Mouse (Mus musculus): ENCODE results near the gene Spsb3. TPM values are rescaled to one million over a fixed set of nuclear protein-coding genes. Genes with fewer than 3 reads are reported as not detected.

Gene Spsb3
- polyA plus RNA-seq, 1 experiment from 2014 or later: 25.2 TPM

DNA sequence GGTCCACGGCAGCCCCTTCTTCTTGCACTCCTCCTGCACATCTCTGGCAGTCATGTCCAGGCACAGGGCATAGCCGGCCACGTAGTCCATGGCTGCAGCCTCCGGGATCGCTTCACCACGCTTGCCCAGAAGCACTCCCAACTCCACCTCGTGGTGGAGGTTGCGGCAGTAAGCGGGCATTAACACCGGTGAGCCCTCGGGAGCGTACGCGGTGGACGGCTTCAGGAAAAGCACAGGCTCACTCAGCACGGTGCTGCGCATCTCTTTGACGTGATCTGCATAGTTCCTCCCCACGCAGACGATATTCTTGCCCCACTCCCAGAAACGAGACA is 36.7 kb upstream of the Spsb3 start:
- ATAC-seq (replicated peaks; ENCODE audit: insufficient number of reproducible peaks, low FRiP score, low TSS enrichment): peak; percentile 57
- Histone ChIP-seq H3K4me3 (ENCODE audit: low read depth, low read length) (peak overlapping the region; percentile 57), H3K36me3 (ENCODE audit: control insufficient read depth, insufficient read depth, low read length) (0 out of 2 replicates have a peak, but pooled peaks cover 3% of the 10 kb centered on the region), H3K27me3 (ENCODE audit: control insufficient read depth, insufficient read depth, low read length) (peaks cover 7% of the 10 kb centered on the region; the same call in 1 of the 2 replicates), H3K27ac (ENCODE audit: low read depth, low read length) (peak overlapping the region; percentile 99), H3K9ac (ENCODE audit: low read depth, low read length) (peak overlapping the region; percentile 80), H3K4me1 (ENCODE audit: control insufficient read depth, insufficient read depth, low read length) (peaks cover 10% of the 10 kb centered on the region; the same call in 1 of the 2 replicates), H3K9me3 (replicated peaks; ENCODE audit: control insufficient read depth, low read length) (no peaks in the 10 kb centered on the region), H3K4me2 (peak overlapping the region; percentile 85)
- WGBS (ENCODE audit: insufficient replicate concordance): under 1% methylated on average over 21 of the region's 21 CpGs

DNA sequence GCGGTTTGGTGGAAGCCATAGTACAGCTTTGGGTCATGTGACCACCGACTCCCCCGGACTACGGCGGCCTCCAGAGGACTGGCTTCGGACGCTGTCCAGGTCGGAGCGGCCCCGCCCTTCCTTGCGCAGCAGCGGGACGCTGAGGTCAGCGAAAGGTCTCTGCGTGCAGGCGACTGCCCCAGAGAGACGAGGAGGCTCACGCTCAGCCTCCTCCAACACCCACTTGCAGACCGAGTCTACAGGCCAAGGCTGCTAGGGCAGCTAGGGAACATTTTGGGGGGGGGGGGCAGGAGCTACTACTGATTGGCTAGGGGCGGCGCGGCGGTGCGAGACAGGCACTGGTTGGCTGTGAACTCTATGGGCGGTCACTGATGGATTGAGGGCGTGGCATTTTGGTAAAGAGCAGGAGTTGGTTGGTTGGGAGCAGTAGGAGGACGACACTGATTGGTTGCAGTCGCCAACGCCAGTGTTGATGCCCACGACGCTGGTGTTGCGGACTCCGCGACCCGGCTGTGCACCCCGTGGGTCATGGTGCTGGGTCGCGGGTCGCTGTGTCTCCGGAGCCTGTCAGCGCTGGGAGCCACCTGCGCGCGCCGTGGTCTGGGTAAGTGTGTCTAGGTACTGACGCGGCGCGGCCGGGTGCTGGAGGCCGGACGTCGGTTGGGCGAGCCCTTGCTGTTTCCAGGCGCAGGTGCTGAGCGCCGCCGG is 36.2 kb upstream of the Spsb3 start, which contains the start of gene Fahd1:
TSS of gene Fahd1 (minus strand) at position 300 of the 708 bp plus-strand sequence.
- peak; percentile 98 for ATAC-seq (replicated peaks; ENCODE audit: insufficient number of reproducible peaks, low FRiP score, low TSS enrichment)
- peak within 1 kb of the TSS; percentile 99 for H3K27ac ChIP-seq (ENCODE audit: low read depth, low read length)
- peak within 1 kb of the TSS; percentile 80 for H3K9ac ChIP-seq (ENCODE audit: low read depth, low read length)
- 0 out of 2 replicates have a peak, but pooled peaks cover 3% of the 10 kb centered on the region for H3K36me3 ChIP-seq (ENCODE audit: control insufficient read depth, insufficient read depth, low read length)
- no peaks in the 10 kb centered on the region for H3K9me3 ChIP-seq (replicated peaks; ENCODE audit: control insufficient read depth, low read length)
- peaks cover 7% of the 10 kb centered on the region; the same call in 1 of the 2 replicates for H3K27me3 ChIP-seq (ENCODE audit: control insufficient read depth, insufficient read depth, low read length)
- WGBS (ENCODE audit: insufficient replicate concordance): under 1% methylated on average over 58 of the region's 58 CpGs
- H3K4me3 ChIP-seq (ENCODE audit: low read depth, low read length): peak within 1 kb of the TSS; percentile 57
- peaks cover 10% of the 10 kb centered on the region; the same call in 1 of the 2 replicates for H3K4me1 ChIP-seq (ENCODE audit: control insufficient read depth, insufficient read depth, low read length)
- H3K4me2 ChIP-seq: peak within 1 kb of the TSS; percentile 90

DNA sequence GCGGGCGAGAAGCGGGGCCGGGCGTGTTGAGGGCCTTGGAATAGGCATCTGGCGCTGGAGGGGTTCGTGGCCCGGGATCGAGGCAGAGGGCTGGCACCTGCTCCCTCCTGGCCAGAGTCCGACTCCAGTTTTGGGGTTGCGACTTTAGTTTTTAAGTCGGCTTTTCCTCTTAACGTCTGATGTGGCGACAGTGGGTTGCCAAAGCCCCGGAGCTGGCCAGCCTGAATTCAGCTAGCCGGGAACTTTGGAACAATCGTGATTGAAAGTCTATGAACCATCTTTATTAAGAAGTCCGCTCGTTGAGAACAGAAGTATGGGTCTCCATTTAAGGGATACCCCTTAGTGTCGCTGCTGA is 35.7 kb upstream of the Spsb3 start:
- H3K4me3 ChIP-seq (ENCODE audit: low read depth, low read length): peak overlapping the region; percentile 57
- H3K4me1 ChIP-seq (ENCODE audit: control insufficient read depth, insufficient read depth, low read length): peaks cover 10% of the 10 kb centered on the region; the same call in 1 of the 2 replicates
- no peak for ATAC-seq (replicated peaks; ENCODE audit: insufficient number of reproducible peaks, low FRiP score, low TSS enrichment)
- no peak overlapping the region for H3K27ac ChIP-seq (ENCODE audit: low read depth, low read length)
- H3K27me3 ChIP-seq (ENCODE audit: control insufficient read depth, insufficient read depth, low read length): peaks cover 7% of the 10 kb centered on the region; the same call in 1 of the 2 replicates
- 1% methylated on average over 20 of the region's 20 CpGs for WGBS (ENCODE audit: insufficient replicate concordance)
- peak overlapping the region; percentile 29 for H3K9ac ChIP-seq (ENCODE audit: low read depth, low read length)
- no peaks in the 10 kb centered on the region for H3K9me3 ChIP-seq (replicated peaks; ENCODE audit: control insufficient read depth, low read length)
- peak overlapping the region; percentile 90 for H3K4me2 ChIP-seq
- 0 out of 2 replicates have a peak, but pooled peaks cover 3% of the 10 kb centered on the region for H3K36me3 ChIP-seq (ENCODE audit: control insufficient read depth, insufficient read depth, low read length)

DNA sequence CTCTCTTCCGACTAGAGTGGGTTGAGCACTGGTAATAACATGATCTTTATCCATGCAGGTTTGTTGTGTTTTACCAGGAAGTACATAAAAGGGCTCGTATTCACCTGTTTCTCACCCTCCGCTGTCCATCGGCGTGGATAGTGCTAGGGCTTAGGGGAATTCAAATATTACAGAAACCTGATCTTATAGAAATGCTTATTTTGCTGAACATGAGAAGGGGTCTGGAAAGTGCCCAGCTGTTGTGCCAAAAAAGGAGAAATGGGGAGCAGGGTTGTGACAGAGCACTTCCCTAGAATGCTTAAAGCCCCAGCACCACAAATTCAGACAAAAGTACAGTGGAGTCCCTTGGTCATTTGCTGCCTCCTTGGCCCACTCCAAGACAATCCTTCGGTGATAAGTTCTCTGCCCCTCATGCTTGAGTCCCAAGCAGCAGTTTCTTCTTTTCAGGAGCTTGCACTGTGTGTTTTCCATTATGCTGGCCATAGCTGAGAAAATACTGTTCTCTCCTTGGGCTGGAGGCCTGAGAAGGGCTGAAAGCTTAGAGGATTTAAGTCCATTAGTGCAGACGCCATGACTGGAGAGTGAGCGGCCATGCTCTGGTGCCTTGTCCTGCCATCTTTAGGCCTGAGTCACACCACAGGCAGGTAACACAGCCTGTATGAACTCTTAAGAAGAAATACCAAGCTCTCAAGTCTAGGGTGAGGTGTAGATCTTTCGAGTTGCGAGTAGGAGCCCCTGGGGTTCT is 34.9 kb upstream of the Spsb3 start:
- 80% methylated on average over 10 of the region's 10 CpGs for WGBS (ENCODE audit: insufficient replicate concordance)
- no peak overlapping the region for H3K9ac ChIP-seq (ENCODE audit: low read depth, low read length)
- peak overlapping the region; percentile 57 for H3K4me3 ChIP-seq (ENCODE audit: low read depth, low read length)

DNA sequence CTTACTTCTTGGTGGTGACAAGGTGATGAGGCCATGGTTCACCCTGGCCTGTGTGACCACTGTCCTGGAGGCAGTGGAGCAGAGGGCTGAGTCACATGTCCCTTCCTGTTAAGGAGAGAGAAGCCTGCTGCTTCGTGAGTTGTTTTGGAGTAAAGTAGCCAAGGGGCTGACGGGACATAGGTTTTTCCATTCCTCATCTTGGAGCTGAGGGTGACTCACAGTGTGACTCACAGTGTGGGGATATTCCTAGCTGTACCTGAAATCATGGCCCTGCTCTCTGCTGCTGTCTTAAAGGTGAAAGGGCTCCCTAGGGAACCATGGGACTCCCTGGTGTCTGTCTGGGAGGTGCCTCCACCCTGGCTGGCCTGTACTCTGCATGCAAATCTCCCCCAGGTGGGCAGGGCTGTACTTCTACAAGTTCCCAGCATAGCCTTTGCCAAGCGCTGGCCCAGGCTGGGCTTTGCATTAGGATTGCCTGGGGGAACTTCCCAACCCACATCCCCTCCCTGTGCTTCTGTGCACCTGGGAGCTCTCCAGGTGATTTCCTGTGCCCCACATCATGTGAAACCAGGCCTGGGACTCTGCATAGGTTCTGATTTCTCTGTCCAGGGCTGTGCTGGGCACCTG is 30.5 kb upstream of the Spsb3 start:
- Histone ChIP-seq H3K4me2 (no peak overlapping the region), H3K9ac (ENCODE audit: low read depth, low read length) (0 out of 2 replicates have a peak overlapping the region, but pooled peaks have one; percentile 39), H3K27me3 (ENCODE audit: control insufficient read depth, insufficient read depth, low read length) (peaks cover 7% of the 10 kb centered on the region; the same call in 1 of the 2 replicates), H3K9me3 (replicated peaks; ENCODE audit: control insufficient read depth, low read length) (no peaks in the 10 kb centered on the region), H3K36me3 (ENCODE audit: control insufficient read depth, insufficient read depth, low read length) (0 out of 2 replicates have a peak, but pooled peaks cover 3% of the 10 kb centered on the region), H3K4me3 (ENCODE audit: low read depth, low read length) (no peak overlapping the region), H3K27ac (ENCODE audit: low read depth, low read length) (no peak overlapping the region), H3K4me1 (ENCODE audit: control insufficient read depth, insufficient read depth, low read length) (peaks cover 6% of the 10 kb centered on the region; the same call in 1 of the 2 replicates)
- WGBS (ENCODE audit: insufficient replicate concordance): 67% methylated on average over 3 of the region's 3 CpGs
- no peak for ATAC-seq (replicated peaks; ENCODE audit: insufficient number of reproducible peaks, low FRiP score, low TSS enrichment)

More for the DNA sequence above, 34.9 kb upstream of the Spsb3 start:
- ATAC-seq (replicated peaks; ENCODE audit: insufficient number of reproducible peaks, low FRiP score, low TSS enrichment): no peak
- H3K4me1 ChIP-seq (ENCODE audit: control insufficient read depth, insufficient read depth, low read length): peaks cover 10% of the 10 kb centered on the region; the same call in 1 of the 2 replicates
- 0 out of 2 replicates have a peak, but pooled peaks cover 3% of the 10 kb centered on the region for H3K36me3 ChIP-seq (ENCODE audit: control insufficient read depth, insufficient read depth, low read length)
- peak overlapping the region; percentile 90 for H3K4me2 ChIP-seq
- H3K27me3 ChIP-seq (ENCODE audit: control insufficient read depth, insufficient read depth, low read length): peaks cover 7% of the 10 kb centered on the region; the same call in 1 of the 2 replicates
- no peaks in the 10 kb centered on the region for H3K9me3 ChIP-seq (replicated peaks; ENCODE audit: control insufficient read depth, low read length)
- no peak overlapping the region for H3K27ac ChIP-seq (ENCODE audit: low read depth, low read length)

DNA sequence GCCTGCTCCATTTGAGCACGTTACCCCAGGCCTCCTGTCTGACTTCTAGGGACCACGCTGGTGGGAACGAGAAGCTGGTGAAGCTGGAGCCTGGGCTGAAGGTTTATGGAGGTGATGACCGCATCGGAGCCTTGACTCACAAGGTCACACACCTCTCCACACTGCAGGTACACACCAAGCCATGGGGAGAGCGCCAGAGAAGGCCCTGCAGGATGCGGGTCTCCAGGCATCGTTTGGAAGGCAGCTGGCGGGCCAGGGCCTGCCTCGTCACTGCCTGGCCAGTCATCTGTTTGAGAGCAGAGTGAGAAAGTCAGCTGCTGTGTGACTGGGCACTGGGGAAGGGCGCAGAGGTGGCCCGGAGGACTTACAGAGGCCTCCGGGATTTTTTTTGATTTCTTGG is 29.9 kb upstream of the Spsb3 start:
- no peak for ATAC-seq (replicated peaks; ENCODE audit: insufficient number of reproducible peaks, low FRiP score, low TSS enrichment)
- Histone ChIP-seq H3K27ac (ENCODE audit: low read depth, low read length) (no peak overlapping the region), H3K27me3 (ENCODE audit: control insufficient read depth, insufficient read depth, low read length) (0 out of 2 replicates have a peak, but pooled peaks cover 3% of the 10 kb centered on the region), H3K36me3 (ENCODE audit: control insufficient read depth, insufficient read depth, low read length) (0 out of 2 replicates have a peak, but pooled peaks cover 3% of the 10 kb centered on the region), H3K4me3 (ENCODE audit: low read depth, low read length) (no peak overlapping the region), H3K4me2 (no peak overlapping the region), H3K9ac (ENCODE audit: low read depth, low read length) (no peak overlapping the region), H3K9me3 (replicated peaks; ENCODE audit: control insufficient read depth, low read length) (no peaks in the 10 kb centered on the region), H3K4me1 (ENCODE audit: control insufficient read depth, insufficient read depth, low read length) (no peaks in the 10 kb centered on the region)
- WGBS (ENCODE audit: insufficient replicate concordance): 81% methylated on average over 13 of the region's 13 CpGs

DNA sequence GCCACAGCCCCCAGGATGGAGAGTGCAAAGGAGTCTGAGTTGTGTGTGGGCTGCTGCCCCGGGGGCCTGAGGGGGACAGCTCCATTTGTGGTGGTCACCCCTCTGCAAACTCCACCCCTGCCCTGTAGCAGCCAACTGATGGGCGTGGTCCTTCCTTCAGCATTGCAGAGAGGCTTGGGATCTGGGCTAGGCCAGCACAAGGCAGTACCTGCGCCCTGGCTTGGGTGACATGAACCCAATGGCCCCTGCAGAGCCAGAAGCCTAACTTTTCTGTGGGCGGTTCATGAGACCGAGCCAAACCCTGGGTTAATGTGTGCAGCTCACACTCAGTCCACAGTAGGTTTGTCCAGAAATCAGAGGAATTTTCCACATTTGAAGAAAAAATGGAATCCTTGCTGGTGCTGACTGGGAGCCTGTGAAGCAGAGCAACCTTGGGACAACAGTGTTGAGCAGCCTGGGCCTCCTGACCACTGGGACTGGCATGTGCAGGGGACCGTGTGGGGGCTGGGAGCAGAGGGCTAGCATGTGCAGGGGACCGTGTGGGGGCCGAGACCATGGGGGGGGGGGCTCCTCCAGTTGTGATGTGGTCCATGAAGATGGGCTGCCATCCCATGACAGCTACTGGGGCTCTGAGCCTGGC is 28.5 kb upstream of the Spsb3 start:
- Histone ChIP-seq H3K27ac (ENCODE audit: low read depth, low read length) (no peak overlapping the region), H3K4me3 (ENCODE audit: low read depth, low read length) (no peak overlapping the region), H3K36me3 (ENCODE audit: control insufficient read depth, insufficient read depth, low read length) (0 out of 2 replicates have a peak, but pooled peaks cover 3% of the 10 kb centered on the region), H3K4me1 (ENCODE audit: control insufficient read depth, insufficient read depth, low read length) (no peaks in the 10 kb centered on the region), H3K9ac (ENCODE audit: low read depth, low read length) (no peak overlapping the region), H3K27me3 (ENCODE audit: control insufficient read depth, insufficient read depth, low read length) (no peaks in the 10 kb centered on the region), H3K9me3 (replicated peaks; ENCODE audit: control insufficient read depth, low read length) (no peaks in the 10 kb centered on the region), H3K4me2 (no peak overlapping the region)
- no peak for ATAC-seq (replicated peaks; ENCODE audit: insufficient number of reproducible peaks, low FRiP score, low TSS enrichment)
- 80% methylated on average over 8 of the region's 8 CpGs for WGBS (ENCODE audit: insufficient replicate concordance)

DNA sequence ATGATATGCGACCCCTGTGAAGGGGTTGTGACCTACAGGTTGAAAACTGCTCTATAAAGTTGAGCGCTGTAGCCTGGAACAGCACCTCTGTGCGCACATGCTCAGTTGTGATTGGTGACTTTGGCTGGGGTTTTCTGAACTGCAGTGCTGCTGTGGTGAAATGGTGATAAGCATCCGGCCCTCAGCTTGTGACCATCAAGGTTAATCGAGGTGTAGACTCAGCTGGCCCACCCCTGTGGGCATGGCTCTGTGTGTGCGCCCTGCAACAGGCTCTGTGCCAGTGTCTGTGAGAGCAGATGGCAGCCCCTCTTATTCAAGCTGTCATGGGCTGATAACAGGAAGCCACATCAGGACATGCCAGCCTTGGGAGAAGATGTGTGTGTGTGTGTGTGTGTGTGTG is 27.5 kb upstream of the Spsb3 start:
- no peak overlapping the region for H3K4me3 ChIP-seq (ENCODE audit: low read depth, low read length)
- H3K27me3 ChIP-seq (ENCODE audit: control insufficient read depth, insufficient read depth, low read length): no peaks in the 10 kb centered on the region
- H3K4me2 ChIP-seq: no peak overlapping the region
- no peak overlapping the region for H3K27ac ChIP-seq (ENCODE audit: low read depth, low read length)
- WGBS (ENCODE audit: insufficient replicate concordance): 86% methylated on average over 6 of the region's 6 CpGs
- no peak for ATAC-seq (replicated peaks; ENCODE audit: insufficient number of reproducible peaks, low FRiP score, low TSS enrichment)
- H3K4me1 ChIP-seq (ENCODE audit: control insufficient read depth, insufficient read depth, low read length): no peaks in the 10 kb centered on the region
- no peak overlapping the region for H3K9ac ChIP-seq (ENCODE audit: low read depth, low read length)
- no peaks in the 10 kb centered on the region for H3K36me3 ChIP-seq (ENCODE audit: control insufficient read depth, insufficient read depth, low read length)
- no peaks in the 10 kb centered on the region for H3K9me3 ChIP-seq (replicated peaks; ENCODE audit: control insufficient read depth, low read length)

Measured in heart, embryonic 11.5 days (tissue).